Mouse (Mus musculus) embryonic facial prominence, embryonic 11.5 days (tissue): ENCODE measurements around the gene Als2cl. TPM values are rescaled to one million over a fixed set of nuclear protein-coding genes. Genes with fewer than 3 reads are reported as not detected.

Experiments used
- ATAC-seq: fragments of 200-750 bp; cut with Nextera tagmentation; replicated peaks from 2 replicates; pipeline ENCODE4 v1.8.0; 2017; ENCODE audit warnings: low read depth; ENCODE audit not compliant: insufficient number of reproducible peaks, low FRiP score, low TSS enrichment
- DNase-seq: peaks from one replicate; pipeline ENCODE4 v3.0.0-alpha.2; 2015; ENCODE audit warnings: low spot score
- H3K27ac ChIP-seq: fragments of 300-500 bp; sonication (generic); replicated peaks from 2 replicates; pipeline ENCODE4 v1.5.1; 2014; ENCODE audit warnings: mild to moderate bottlenecking, low read depth, low read length, control low read depth
- H3K27me3 ChIP-seq: fragments of 300-500 bp; sonication (generic); 2 replicates; pipeline ENCODE4 v1.6.1; 2014; ENCODE audit warnings: mild to moderate bottlenecking, low read length, moderate library complexity, mixed read lengths; ENCODE audit not compliant: control insufficient read depth, insufficient read depth
- H3K36me3 ChIP-seq: fragments of 300-500 bp; sonication (generic); replicated peaks from 2 replicates; pipeline ENCODE4 v1.6.1; 2014; ENCODE audit warnings: low read depth, mild to moderate bottlenecking, low read length, moderate library complexity, mixed read lengths; ENCODE audit not compliant: control insufficient read depth, insufficient read depth
- H3K4me1 ChIP-seq: fragments of 300-500 bp; sonication (generic); 2 replicates; pipeline ENCODE4 v1.6.1; 2014; ENCODE audit warnings: low read length, mixed read lengths; ENCODE audit not compliant: control insufficient read depth, insufficient read depth
- H3K4me2 ChIP-seq: fragments of 300-500 bp; sonication (generic); 2 replicates; pipeline ENCODE4 v1.6.1; 2014; ENCODE audit warnings: low read depth, mild to moderate bottlenecking, control low read depth, low read length, moderate library complexity
- H3K4me3 ChIP-seq: fragments of 300-500 bp; sonication (generic); 2 replicates; pipeline ENCODE4 v1.5.1; 2014; ENCODE audit warnings: low read depth, low read length, control low read depth
- H3K9ac ChIP-seq: fragments of 300-500 bp; sonication (generic); replicated peaks from 2 replicates; pipeline ENCODE4 v1.6.1; 2014; ENCODE audit warnings: mild to moderate bottlenecking, control low read depth, low read length
- H3K9me3 ChIP-seq: fragments of 300-500 bp; sonication (generic); replicated peaks from 2 replicates; pipeline ENCODE4 v1.6.1; 2016; ENCODE audit warnings: mild to moderate bottlenecking, low read length, inconsistent platforms, mixed read lengths; ENCODE audit not compliant: control insufficient read depth
- WGBS: fragments of 180-500 bp; shearing (Covaris S2); extraction: QIAGEN DNeasy Blood & Tissue Kit; methylation state at CpG from one replicate; pipeline ENCODE4 v1.1.7; 2014; 5-methylcytosine and 5-hydroxymethylcytosine counted together
- polyA plus RNA-seq: library from polyadenylated mRNA; unstranded; fragments of >200 nt; fragmentation: Nextera tagmentation; extraction: Ambion mirVana; gene quantifications from 2 replicates; pipeline ENCODE4 v1.2.1, GENCODE M21; 2014

The Als2cl gene
- polyA plus RNA-seq, 1 experiment from 2014 or later: 1.1 TPM

- H3K4me3 ChIP-seq: no peak overlapping the region
- H3K27me3 ChIP-seq: peaks cover 23% of the 10 kb centered on the region
- no peaks in the 10 kb centered on the region for H3K9me3 ChIP-seq
- no peak overlapping the region for H3K9ac ChIP-seq
- WGBS: 68% methylated on average over 7 of the region's 7 CpGs
- H3K4me2 ChIP-seq: no peak overlapping the region
- ATAC-seq: no peak
- DNase-seq: no peak
- no peaks in the 10 kb centered on the region for H3K4me1 ChIP-seq
- no peak overlapping the region for H3K27ac ChIP-seq
- no peaks in the 10 kb centered on the region for H3K36me3 ChIP-seq
Observed at GRCm38 (mm10) chr9:110881953-110882352, 2.3 kb downstream of the Als2cl start.

- no peak for ATAC-seq
- 69% methylated on average over 9 of the region's 9 CpGs for WGBS
Observed at GRCm38 (mm10) chr9:110887388-110888303, 8.0 kb downstream of the Als2cl start.

GRCm38 (mm10) chr9:110888935-110889334 lies 9.3 kb downstream of the Als2cl start:
- H3K36me3 ChIP-seq: no peaks in the 10 kb centered on the region
- no peaks in the 10 kb centered on the region for H3K4me1 ChIP-seq
- ATAC-seq (no peak), DNase-seq (no peak)
- 85% methylated on average over 14 of the region's 14 CpGs for WGBS
- H3K4me2 ChIP-seq: no peak overlapping the region
- H3K27me3 ChIP-seq: no peaks in the 10 kb centered on the region; the same call in 1 of the 2 replicates
- H3K9ac ChIP-seq: no peak overlapping the region
- H3K9me3 ChIP-seq: no peaks in the 10 kb centered on the region
- H3K27ac ChIP-seq: no peak overlapping the region
- H3K4me3 ChIP-seq: no peak overlapping the region

More at GRCm38 (mm10) chr9:110887388-110888303, 8.0 kb downstream of the Als2cl start:
- H3K36me3 ChIP-seq: no peaks in the 10 kb centered on the region
- no peaks in the 10 kb centered on the region for H3K9me3 ChIP-seq
- no peaks in the 10 kb centered on the region for H3K27me3 ChIP-seq
- DNase-seq: no peak
- no peak overlapping the region for H3K4me3 ChIP-seq
- no peak overlapping the region for H3K4me2 ChIP-seq
- H3K27ac ChIP-seq: no peak overlapping the region
- no peak overlapping the region for H3K9ac ChIP-seq
- H3K4me1 ChIP-seq: no peaks in the 10 kb centered on the region

- H3K9me3 ChIP-seq: no peaks in the 10 kb centered on the region
- no peaks in the 10 kb centered on the region for H3K4me1 ChIP-seq
- H3K27me3 ChIP-seq: no peaks in the 10 kb centered on the region; the same call in 1 of the 2 replicates
- no peak overlapping the region for H3K9ac ChIP-seq
- H3K36me3 ChIP-seq: no peaks in the 10 kb centered on the region
- no peak for DNase-seq
- ATAC-seq: no peak
- H3K4me3 ChIP-seq: no peak overlapping the region
- no peak overlapping the region for H3K27ac ChIP-seq
- no peak overlapping the region for H3K4me2 ChIP-seq
- 13% methylated on average over 19 of the region's 21 CpGs for WGBS
Observed at GRCm38 (mm10) chr9:110890026-110890783, 10.5 kb downstream of the Als2cl start.

- Histone ChIP-seq H3K4me2 (no peak overlapping the region), H3K27me3 (no peaks in the 10 kb centered on the region; the same call in 1 of the 2 replicates), H3K9me3 (no peaks in the 10 kb centered on the region), H3K36me3 (no peaks in the 10 kb centered on the region), H3K4me3 (no peak overlapping the region), H3K27ac (no peak overlapping the region), H3K9ac (no peak overlapping the region), H3K4me1 (no peaks in the 10 kb centered on the region)
- DNase-seq (no peak), ATAC-seq (no peak)
- WGBS: 79% methylated on average over 12 of the region's 12 CpGs
Observed at GRCm38 (mm10) chr9:110891077-110891828, 11.6 kb downstream of the Als2cl start.

GRCm38 (mm10) chr9:110892552-110892951 lies 12.9 kb downstream of the Als2cl start:
- H3K27me3 ChIP-seq: no peaks in the 10 kb centered on the region; the same call in 1 of the 2 replicates
- H3K27ac ChIP-seq: no peak overlapping the region
- no peak overlapping the region for H3K4me3 ChIP-seq
- no peaks in the 10 kb centered on the region for H3K9me3 ChIP-seq
- DNase-seq (no peak), ATAC-seq (no peak)
- H3K9ac ChIP-seq: no peak overlapping the region
- WGBS: 87% methylated on average over 3 of the region's 3 CpGs
- no peaks in the 10 kb centered on the region for H3K4me1 ChIP-seq
- no peak overlapping the region for H3K4me2 ChIP-seq
- H3K36me3 ChIP-seq: no peaks in the 10 kb centered on the region

- H3K9ac ChIP-seq: 0 out of 2 replicates have a peak overlapping the region, but pooled peaks have one; percentile 15
- H3K4me1 ChIP-seq: no peaks in the 10 kb centered on the region
- WGBS: 61% methylated on average over 10 of the region's 10 CpGs
- H3K36me3 ChIP-seq: no peaks in the 10 kb centered on the region
- H3K4me2 ChIP-seq: no peak overlapping the region
- no peaks in the 10 kb centered on the region for H3K9me3 ChIP-seq
- ATAC-seq: no peak
- DNase-seq: no peak
- no peaks in the 10 kb centered on the region; the same call in 1 of the 2 replicates for H3K27me3 ChIP-seq
- no peak overlapping the region for H3K27ac ChIP-seq
- no peak overlapping the region for H3K4me3 ChIP-seq
Observed at GRCm38 (mm10) chr9:110893429-110893828, 13.8 kb downstream of the Als2cl start.
